Mouse (Mus musculus): ENCODE measurements around the gene Cd207. TPM values are rescaled to one million over a fixed set of nuclear protein-coding genes. Genes with fewer than 3 reads are reported as not detected.

Cd207 gene
- polyA plus RNA-seq, 1 experiment from 2014 or later: not detected

DNA sequence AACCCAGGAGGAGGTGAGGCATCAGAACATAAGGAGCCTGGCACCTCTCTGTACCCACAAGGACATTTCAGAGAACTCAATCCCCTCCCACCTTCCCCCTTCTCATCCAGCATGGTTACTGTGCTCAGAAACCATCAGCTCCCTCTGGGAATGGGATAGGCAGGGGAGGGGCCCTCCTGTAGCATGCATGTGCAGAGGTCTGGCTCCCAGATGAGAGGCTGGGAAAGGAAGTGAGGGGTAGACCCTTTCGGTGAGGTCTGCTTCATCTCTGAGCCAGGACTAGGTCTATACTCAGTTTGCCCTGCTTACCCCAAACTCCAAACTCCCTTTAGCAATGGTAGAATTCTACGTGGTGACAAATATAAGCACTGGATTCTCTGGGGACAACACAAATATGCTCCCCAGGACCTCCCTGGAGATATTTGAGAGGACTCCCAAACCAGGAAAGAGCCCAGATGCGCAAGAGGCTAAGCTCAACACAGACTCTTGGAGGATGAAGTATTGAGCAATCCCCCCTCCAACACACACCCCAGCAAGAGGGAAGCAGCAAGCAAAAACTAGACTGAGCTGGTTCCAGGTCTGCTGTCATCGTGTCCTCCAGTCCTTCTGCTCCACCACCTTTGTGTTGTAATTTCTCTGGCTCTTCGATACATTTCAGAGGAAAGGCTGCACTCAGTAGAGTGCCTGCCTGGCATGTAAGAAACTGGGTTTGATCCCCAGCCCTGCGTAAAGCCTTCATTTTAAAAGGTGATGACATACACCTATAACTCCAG, 30.3 kb upstream of the Cd207 start:
- Histone ChIP-seq H3K36me3 (replicated peaks) (no peaks in the 10 kb centered on the region), H3K9me3 (peaks cover 6% of the 10 kb centered on the region; the same call in 1 of the 2 replicates), H3K27me3 (ENCODE audit: poor library complexity, severe bottlenecking) (peaks cover 100% of the 10 kb centered on the region), H3K27ac (no peak overlapping the region), H3K4me1 (peaks cover 30% of the 10 kb centered on the region), H3K4me3 (no peak overlapping the region)
- 4% methylated on average over 6 of the region's 6 CpGs for WGBS
- no peak for DNase-seq (ENCODE audit: extremely low spot score, low spot score)

DNA sequence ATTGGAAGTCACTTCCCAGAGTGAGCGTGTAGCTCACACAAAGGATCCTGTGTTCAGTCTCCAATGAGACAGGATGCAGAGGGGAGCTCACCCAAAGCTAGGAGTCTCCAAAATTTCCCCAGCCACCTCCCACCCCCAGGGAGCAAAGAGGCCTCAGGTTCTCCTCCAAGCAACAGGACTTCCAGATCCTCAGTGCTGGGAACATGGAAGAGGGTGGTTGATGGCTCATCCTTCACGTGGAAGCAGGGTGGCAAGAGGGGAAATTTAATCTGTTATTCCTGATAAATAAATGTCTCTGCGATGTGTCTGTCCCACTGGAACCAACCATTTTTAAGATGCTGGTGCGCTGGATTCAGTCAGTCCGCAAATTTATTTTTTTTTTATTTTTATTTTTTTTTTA, 27.0 kb upstream of the Cd207 start:
- no peak for DNase-seq (ENCODE audit: extremely low spot score, low spot score)
- H3K27me3 ChIP-seq (ENCODE audit: poor library complexity, severe bottlenecking): peaks cover 100% of the 10 kb centered on the region
- WGBS: 17% methylated on average over 5 of the region's 5 CpGs
- no peak overlapping the region for H3K27ac ChIP-seq
- peaks cover 6% of the 10 kb centered on the region; the same call in 1 of the 2 replicates for H3K9me3 ChIP-seq
- peaks cover 9% of the 10 kb centered on the region for H3K4me1 ChIP-seq
- H3K4me3 ChIP-seq: no peak overlapping the region
- H3K36me3 ChIP-seq (replicated peaks): no peaks in the 10 kb centered on the region

DNA sequence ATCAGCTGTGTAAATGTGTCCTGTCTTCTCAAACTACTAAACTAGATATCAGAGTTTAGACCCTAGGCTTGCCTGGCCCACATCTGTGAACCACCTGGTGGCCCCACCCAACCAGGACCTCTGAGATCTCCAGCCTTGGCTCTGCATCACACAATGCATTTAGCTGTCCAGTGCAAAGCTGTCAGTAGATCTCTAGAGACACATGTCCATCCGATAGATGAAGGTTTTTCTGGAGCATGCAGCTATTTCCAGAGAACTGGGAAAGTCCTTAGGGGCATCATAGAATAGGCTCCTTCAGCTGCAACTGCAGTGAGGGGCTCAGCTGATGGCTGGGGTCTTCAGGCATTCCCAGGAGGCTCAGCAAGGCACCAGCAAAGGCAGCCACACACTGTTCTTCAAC, 26.6 kb upstream of the Cd207 start:
- Histone ChIP-seq H3K27ac (no peak overlapping the region), H3K27me3 (ENCODE audit: poor library complexity, severe bottlenecking) (peaks cover 100% of the 10 kb centered on the region), H3K36me3 (replicated peaks) (no peaks in the 10 kb centered on the region), H3K4me3 (no peak overlapping the region), H3K9me3 (peaks cover 6% of the 10 kb centered on the region; the same call in 1 of the 2 replicates), H3K4me1 (peaks cover 7% of the 10 kb centered on the region)
- DNase-seq (ENCODE audit: extremely low spot score, low spot score): no peak
- WGBS: 12% methylated on average over 1 of the region's 1 CpGs

DNA sequence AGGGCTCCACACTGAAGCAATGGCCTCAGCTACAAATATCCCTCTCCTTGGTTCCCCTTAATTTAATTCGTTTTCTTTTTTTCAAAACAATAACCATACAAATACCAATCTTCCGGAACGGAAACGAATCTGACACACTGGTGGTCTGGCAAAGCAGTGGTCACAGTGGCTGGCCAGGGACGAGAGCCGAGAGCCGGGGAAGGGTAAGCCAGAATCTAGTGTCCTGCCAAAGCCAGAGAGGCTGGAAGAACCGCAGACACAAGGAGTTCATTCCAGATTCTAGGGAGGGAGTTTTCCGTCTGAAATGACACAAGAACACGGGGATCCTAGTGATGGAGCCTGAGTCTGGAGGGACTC, 26.0 kb upstream of the Cd207 start:
- no peak overlapping the region for H3K27ac ChIP-seq
- peaks cover 7% of the 10 kb centered on the region for H3K4me1 ChIP-seq
- WGBS: 1% methylated on average over 10 of the region's 10 CpGs
- H3K4me3 ChIP-seq: no peak overlapping the region
- H3K27me3 ChIP-seq (ENCODE audit: poor library complexity, severe bottlenecking): peaks cover 100% of the 10 kb centered on the region
- H3K9me3 ChIP-seq: peaks cover 6% of the 10 kb centered on the region; the same call in 1 of the 2 replicates
- DNase-seq (ENCODE audit: extremely low spot score, low spot score): no peak
- no peaks in the 10 kb centered on the region for H3K36me3 ChIP-seq (replicated peaks)

DNA sequence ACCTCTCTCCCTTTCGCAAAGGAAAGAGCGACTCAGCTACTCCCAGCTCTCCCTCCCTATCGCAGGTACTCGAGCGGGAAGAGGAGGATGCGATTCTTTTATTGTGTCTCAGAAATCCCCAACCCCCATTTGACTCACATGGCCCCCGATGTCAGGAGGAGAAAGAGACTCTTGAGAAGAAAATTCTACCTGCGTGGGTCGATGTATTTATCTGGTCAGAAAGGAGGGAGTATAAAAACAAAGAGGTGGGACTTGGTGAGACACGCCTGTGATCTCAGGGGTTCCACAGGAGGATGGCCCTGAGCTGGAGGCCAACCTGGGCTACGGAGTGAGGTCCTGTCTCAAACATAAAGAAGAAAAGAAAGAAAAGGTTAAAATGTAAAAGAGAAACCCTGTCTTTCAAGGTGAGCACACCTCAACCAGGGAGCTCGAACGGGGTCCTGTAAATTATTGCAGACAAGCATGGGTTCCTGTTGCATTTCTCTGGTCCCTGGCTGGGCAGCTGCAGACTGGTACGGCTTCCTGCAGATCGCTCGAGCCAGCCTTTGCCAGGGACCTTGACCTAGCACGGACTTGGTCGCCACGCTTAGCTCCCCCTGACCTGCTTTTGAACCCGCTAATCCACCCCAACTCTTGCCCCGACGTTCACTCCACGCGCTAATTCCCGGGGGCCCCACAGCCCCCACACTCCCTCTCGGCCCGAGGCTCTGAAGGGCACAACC, 25.5 kb upstream of the Cd207 start:
- no peak for DNase-seq (ENCODE audit: extremely low spot score, low spot score)
- 2% methylated on average over 27 of the region's 27 CpGs for WGBS

DNA sequence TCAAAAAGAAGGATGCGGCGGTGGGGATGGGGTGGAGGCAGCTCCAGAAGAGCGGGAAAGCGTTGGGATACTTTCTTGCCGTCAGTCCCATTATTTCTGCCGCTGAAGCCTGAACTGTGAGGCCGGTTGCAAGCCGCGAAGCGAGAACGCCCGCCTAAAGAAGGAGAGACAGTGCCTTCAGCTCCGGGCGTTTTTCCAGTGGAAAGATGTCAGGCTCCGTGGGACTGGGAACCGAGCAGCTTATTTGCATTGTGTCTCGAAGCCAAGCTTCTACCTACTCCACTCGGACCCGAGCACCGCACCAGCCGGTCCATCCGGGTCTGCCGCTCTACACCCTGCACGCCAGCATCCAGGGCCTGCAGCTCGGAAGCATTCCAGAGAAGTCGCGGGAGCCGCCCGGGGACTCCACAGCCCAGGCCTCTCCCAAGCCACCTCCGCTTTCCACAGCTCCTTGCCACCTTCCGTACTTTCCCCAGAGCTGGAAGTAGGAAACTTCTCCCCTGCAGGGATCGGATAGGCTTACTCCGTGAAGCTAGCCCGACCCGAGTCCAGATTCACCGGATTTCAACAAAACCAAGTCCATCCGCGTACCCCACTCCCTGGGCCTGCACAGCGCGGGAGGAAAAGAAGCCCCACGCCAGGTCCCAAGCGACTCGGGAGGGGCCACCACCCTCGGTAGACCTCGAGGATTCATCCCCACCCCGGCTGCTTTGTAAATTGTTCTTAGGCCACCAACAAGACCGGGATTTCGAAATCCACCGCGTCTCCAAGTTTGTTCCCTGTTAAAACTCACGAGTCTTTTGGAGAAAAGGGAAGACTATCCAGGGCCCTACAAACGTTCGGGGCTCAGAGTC, 24.7 kb upstream of the Cd207 start:
- H3K9me3 ChIP-seq: peaks cover 6% of the 10 kb centered on the region; the same call in 1 of the 2 replicates
- H3K4me1 ChIP-seq: peaks cover 7% of the 10 kb centered on the region
- no peaks in the 10 kb centered on the region for H3K36me3 ChIP-seq (replicated peaks)
- WGBS: under 1% methylated on average over 53 of the region's 53 CpGs
- peak overlapping the region; percentile 23 for H3K4me3 ChIP-seq
- peak; percentile 65 for DNase-seq (ENCODE audit: extremely low spot score, low spot score)
- H3K27me3 ChIP-seq (ENCODE audit: poor library complexity, severe bottlenecking): peaks cover 100% of the 10 kb centered on the region
- H3K27ac ChIP-seq: no peak overlapping the region

More for the DNA sequence above, 25.5 kb upstream of the Cd207 start:
- Histone ChIP-seq H3K36me3 (replicated peaks) (no peaks in the 10 kb centered on the region), H3K27ac (no peak overlapping the region), H3K4me1 (peaks cover 7% of the 10 kb centered on the region), H3K27me3 (ENCODE audit: poor library complexity, severe bottlenecking) (peaks cover 100% of the 10 kb centered on the region), H3K4me3 (no peak overlapping the region), H3K9me3 (peaks cover 6% of the 10 kb centered on the region; the same call in 1 of the 2 replicates)

DNA sequence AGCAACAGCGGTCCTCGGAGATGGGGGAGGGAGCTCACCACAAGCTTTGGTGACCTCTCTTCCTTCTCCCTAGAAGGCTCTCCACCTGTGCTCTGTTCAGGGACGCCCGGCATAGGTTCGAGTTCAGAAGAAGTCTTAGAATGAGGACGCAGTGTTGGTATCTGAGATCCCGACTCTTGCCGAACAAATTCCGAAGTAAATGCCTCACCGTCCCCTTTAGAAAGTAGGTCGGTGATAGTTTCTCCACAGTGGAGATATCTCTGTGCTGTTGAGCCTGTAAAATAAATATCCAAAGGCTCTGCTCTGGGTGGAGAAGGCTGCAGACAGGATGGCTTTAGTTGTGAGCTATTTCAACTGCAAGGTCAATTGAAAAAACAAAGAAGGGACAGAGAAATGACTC, 23.3 kb upstream of the Cd207 start:
- Histone ChIP-seq H3K27me3 (ENCODE audit: poor library complexity, severe bottlenecking) (peaks cover 100% of the 10 kb centered on the region), H3K4me3 (no peak overlapping the region), H3K36me3 (replicated peaks) (no peaks in the 10 kb centered on the region), H3K9me3 (peaks cover 6% of the 10 kb centered on the region; the same call in 1 of the 2 replicates), H3K4me1 (peaks cover 7% of the 10 kb centered on the region), H3K27ac (no peak overlapping the region)
- DNase-seq (ENCODE audit: extremely low spot score, low spot score): peak; percentile 26
- 2% methylated on average over 11 of the region's 11 CpGs for WGBS

DNA sequence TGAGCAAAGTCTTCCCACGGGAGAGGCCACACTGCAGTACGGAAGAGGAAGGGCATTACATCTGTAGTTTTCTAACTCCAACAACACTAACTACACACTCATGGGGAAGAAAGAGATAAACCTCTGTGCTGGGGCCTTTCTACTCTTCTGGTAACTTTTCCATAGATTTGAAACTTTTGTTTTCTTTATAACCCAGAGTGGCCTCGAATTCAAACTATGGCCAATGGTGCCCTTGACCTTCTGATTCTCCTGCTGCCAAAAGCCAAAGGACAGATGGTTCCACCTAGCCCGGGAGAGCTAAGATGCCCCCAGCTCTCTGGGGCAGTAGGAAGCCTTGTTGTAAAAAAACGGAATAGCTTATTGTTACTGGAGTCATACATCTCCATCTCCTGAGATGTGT, 22.3 kb upstream of the Cd207 start:
- Histone ChIP-seq H3K36me3 (replicated peaks) (no peaks in the 10 kb centered on the region), H3K9me3 (peaks cover 6% of the 10 kb centered on the region; the same call in 1 of the 2 replicates), H3K27me3 (ENCODE audit: poor library complexity, severe bottlenecking) (peaks cover 100% of the 10 kb centered on the region), H3K4me1 (peaks cover 7% of the 10 kb centered on the region), H3K27ac (no peak overlapping the region), H3K4me3 (no peak overlapping the region)
- DNase-seq (ENCODE audit: extremely low spot score, low spot score): no peak
- WGBS: 3% methylated on average over 5 of the region's 5 CpGs

DNA sequence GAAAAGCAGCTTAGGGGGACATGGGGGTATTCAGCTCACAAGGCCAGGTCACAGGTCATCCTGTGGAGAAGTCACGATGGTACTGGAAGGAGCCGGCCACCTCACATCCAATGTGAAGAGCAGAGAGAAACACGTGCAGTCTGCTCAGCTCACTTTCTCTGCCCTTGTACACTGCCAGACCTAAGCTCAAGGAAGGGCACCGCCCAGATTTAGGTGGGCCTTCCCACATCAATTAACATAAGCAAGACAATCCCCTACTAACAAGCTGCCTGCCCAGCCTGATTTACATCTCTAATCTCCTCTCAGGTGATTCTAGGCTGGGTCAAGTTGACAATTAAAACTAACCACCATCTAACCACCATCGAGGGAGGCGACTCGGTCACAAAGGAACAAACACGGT, 20.3 kb upstream of the Cd207 start:
- 2% methylated on average over 8 of the region's 8 CpGs for WGBS
- H3K9me3 ChIP-seq: no peaks in the 10 kb centered on the region
- H3K4me1 ChIP-seq: peaks cover 13% of the 10 kb centered on the region
- H3K4me3 ChIP-seq: no peak overlapping the region
- H3K36me3 ChIP-seq (replicated peaks): no peaks in the 10 kb centered on the region
- H3K27ac ChIP-seq: no peak overlapping the region
- no peak for DNase-seq (ENCODE audit: extremely low spot score, low spot score)
- peaks cover 100% of the 10 kb centered on the region for H3K27me3 ChIP-seq (ENCODE audit: poor library complexity, severe bottlenecking)

DNA sequence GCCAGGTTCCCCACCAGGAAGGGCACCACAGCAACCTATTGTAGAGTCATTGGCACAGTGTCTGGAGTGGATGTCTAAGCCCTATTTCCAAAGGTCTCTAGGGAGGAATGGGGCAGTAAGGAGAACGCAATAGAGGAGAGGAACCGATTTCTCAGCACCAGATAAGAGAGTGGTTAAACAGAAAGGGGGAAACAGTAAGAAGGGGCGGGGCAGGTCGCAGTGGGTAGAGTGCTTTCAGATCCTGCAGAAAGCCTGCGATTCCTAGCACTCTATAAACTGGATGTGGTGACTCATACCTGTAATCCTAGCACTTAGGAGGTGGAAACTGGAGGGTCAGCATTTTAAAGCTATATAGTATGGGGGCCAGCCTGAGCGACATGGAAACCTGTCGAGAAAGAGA, 19.0 kb upstream of the Cd207 start:
- 1% methylated on average over 7 of the region's 7 CpGs for WGBS
- no peaks in the 10 kb centered on the region for H3K36me3 ChIP-seq (replicated peaks)
- no peaks in the 10 kb centered on the region for H3K9me3 ChIP-seq
- no peak overlapping the region for H3K27ac ChIP-seq
- no peak for DNase-seq (ENCODE audit: extremely low spot score, low spot score)
- no peak overlapping the region for H3K4me3 ChIP-seq
- H3K4me1 ChIP-seq: peaks cover 5% of the 10 kb centered on the region; the same call in 1 of the 2 replicates
- H3K27me3 ChIP-seq (ENCODE audit: poor library complexity, severe bottlenecking): peaks cover 100% of the 10 kb centered on the region

DNA sequence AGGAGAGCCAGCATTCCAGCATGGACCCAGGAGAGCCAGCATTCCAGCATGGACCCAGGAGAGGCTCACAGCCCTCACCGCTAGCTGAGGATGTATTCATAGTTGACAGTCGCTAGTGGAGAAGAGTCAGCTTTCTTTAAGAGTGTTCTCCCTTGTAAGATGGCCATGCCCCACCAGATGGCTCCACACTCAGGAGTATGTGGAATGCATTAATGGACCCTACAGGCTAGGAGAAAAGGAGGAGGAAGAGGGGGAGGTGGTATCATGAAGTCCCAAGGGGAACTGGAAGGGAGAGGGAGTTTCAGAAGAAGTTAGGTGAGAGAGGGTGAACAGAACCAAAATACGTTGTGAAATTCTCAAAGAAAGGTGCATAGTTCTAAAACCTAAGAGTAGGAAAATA, 18.1 kb upstream of the Cd207 start:
- no peak for DNase-seq (ENCODE audit: extremely low spot score, low spot score)
- Histone ChIP-seq H3K27me3 (ENCODE audit: poor library complexity, severe bottlenecking) (peaks cover 100% of the 10 kb centered on the region), H3K27ac (no peak overlapping the region), H3K36me3 (replicated peaks) (no peaks in the 10 kb centered on the region), H3K4me1 (peaks cover 5% of the 10 kb centered on the region; the same call in 1 of the 2 replicates), H3K9me3 (no peaks in the 10 kb centered on the region), H3K4me3 (no peak overlapping the region)
- 10% methylated on average over 3 of the region's 3 CpGs for WGBS

DNA sequence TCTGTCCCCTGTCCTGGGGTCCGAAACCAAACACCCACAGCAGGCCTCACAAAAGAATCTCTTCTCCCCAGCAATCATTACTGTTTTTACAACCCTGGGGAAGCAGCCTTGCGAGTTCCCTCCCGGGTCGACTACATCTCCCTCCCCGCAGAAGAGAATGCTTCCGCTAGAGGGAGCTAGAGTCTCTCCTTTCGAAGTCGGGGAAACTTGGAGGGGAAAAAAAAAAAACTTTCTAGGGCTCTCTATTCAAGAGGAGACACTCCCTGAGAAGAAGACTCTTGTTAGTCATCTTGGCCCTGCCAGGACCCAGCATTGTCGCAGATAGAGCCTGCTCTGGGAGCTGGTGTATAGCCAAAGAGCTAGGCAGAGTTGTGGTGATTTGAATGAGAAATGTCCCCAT, 16.2 kb upstream of the Cd207 start:
- DNase-seq (ENCODE audit: extremely low spot score, low spot score): peak; percentile 68
- peaks cover 99% of the 10 kb centered on the region for H3K27me3 ChIP-seq (ENCODE audit: poor library complexity, severe bottlenecking)
- no peak overlapping the region for H3K4me3 ChIP-seq
- no peaks in the 10 kb centered on the region for H3K9me3 ChIP-seq
- H3K27ac ChIP-seq: no peak overlapping the region
- H3K36me3 ChIP-seq (replicated peaks): no peaks in the 10 kb centered on the region
- peaks cover 5% of the 10 kb centered on the region; the same call in 1 of the 2 replicates for H3K4me1 ChIP-seq
- 1% methylated on average over 9 of the region's 9 CpGs for WGBS

All from forebrain, embryonic 10.5 days (tissue).